15 mouse cellular contexts compared by ENCODE assay signal in genomic region chr2:17364971-17365548, GRCm38 (mm10).
DNase-seq lines count a peak whose midpoint lies in the region; ATAC-seq and TF ChIP-seq lines count a peak whose summit lies in the region.
"Had no signal": no experiment of that assay in that cellular context is flagged by ENCODE, and none has a peak within 500 bp of the region (broad histone marks: within the 10 kb centered on the region; RNA-seq: fewer than 3 reads in every experiment).

No protein-coding gene starts in this region.

- no peak for TF ChIP-seq CTCF in forebrain, postnatal 0 days (IDR thresholded peaks at IDR 0.05; ENCODE audit: low read depth)

- ATAC-seq in heart, embryonic 16.5 days (replicated peaks; ENCODE audit: extremely low read depth, insufficient read depth, low FRiP score), result peak; percentile 53
- ATAC-seq in hematopoietic stem cell, adult 5-6 weeks (replicated peaks in 1 of 2; ENCODE audit: insufficient read depth in 1 of 2, low FRiP score in 2 of 2, low TSS enrichment in 1 of 2, low read depth in 1 of 2, poor library complexity in 2 of 2, severe bottlenecking in 2 of 2), result peak; percentile 61 to 66
- ATAC-seq in forebrain, postnatal 0 days, result no peak
- ATAC-seq: forebrain, embryonic 14.5 days; Patski had no signal

- no peak overlapping the region for H3K9ac ChIP-seq in heart, embryonic 16.5 days (ENCODE audit: low read length)
- H3K9ac ChIP-seq in forebrain, postnatal 0 days, result no peak overlapping the region
- H3K9ac ChIP-seq: embryonic facial prominence, embryonic 12.5 days; hindbrain, embryonic 13.5 days had no signal

- no peak for DNase-seq in heart, postnatal 4 days
- peak; percentile 77 for DNase-seq in 416B (ENCODE audit: low read depth)
- peak; percentile 8 for DNase-seq in splenic B cell, adult 2 months (ENCODE audit: low read depth, low spot score)
- no peak for DNase-seq in MN1 (ENCODE audit: low spot score)
- no peak for DNase-seq in forebrain, postnatal 0 days
- DNase-seq in right cerebral cortex, adult 2 months (ENCODE audit: low spot score in 2 of 2), result no peak
- DNase-seq: adrenal gland, postnatal 14 days; cerebellum, adult 11-12 months; lung, adult 2 months had no signal

- H3K36me3 ChIP-seq in heart, embryonic 16.5 days (ENCODE audit: control insufficient read depth, insufficient read depth), result peaks cover 10% of the 10 kb centered on the region; the same call in 1 of the 2 replicates
- no peaks in the 10 kb centered on the region for H3K36me3 ChIP-seq in splenic B cell, adult 2 months (ENCODE audit: control insufficient read depth, insufficient read depth, low read length, poor library complexity, severe bottlenecking)
- no peaks in the 10 kb centered on the region for H3K36me3 ChIP-seq in forebrain, postnatal 0 days (ENCODE audit: insufficient read depth)
- H3K36me3 ChIP-seq: embryonic facial prominence, embryonic 12.5 days; hindbrain, embryonic 13.5 days had no signal

- H3K27me3 ChIP-seq in heart, embryonic 16.5 days (ENCODE audit: control insufficient read depth, insufficient read depth, low read length), result no peaks in the 10 kb centered on the region
- no peaks in the 10 kb centered on the region for H3K27me3 ChIP-seq in splenic B cell, adult 2 months (ENCODE audit: control insufficient read depth, insufficient read depth, low read length, poor library complexity, severe bottlenecking)
- no peaks in the 10 kb centered on the region for H3K27me3 ChIP-seq in forebrain, postnatal 0 days (ENCODE audit: insufficient read depth, low read length)
- H3K27me3 ChIP-seq: embryonic facial prominence, embryonic 12.5 days; hindbrain, embryonic 13.5 days; Patski had no signal

- no peaks in the 10 kb centered on the region for H3K9me3 ChIP-seq in heart, embryonic 16.5 days (replicated peaks; ENCODE audit: control insufficient read depth, low read length)
- H3K9me3 ChIP-seq in forebrain, postnatal 0 days (ENCODE audit: low read length), result no peaks in the 10 kb centered on the region
- H3K9me3 ChIP-seq: embryonic facial prominence, embryonic 12.5 days; hindbrain, embryonic 13.5 days had no signal

- peak overlapping the region; percentile 70 for H3K27ac ChIP-seq in heart, embryonic 16.5 days (ENCODE audit: low read length)
- no peak overlapping the region for H3K27ac ChIP-seq in forebrain, postnatal 0 days (ENCODE audit: low read depth, low read length)
- H3K27ac ChIP-seq: embryonic facial prominence, embryonic 12.5 days; hindbrain, embryonic 13.5 days had no signal

- WGBS in heart, embryonic 16.5 days, result 62% methylated on average over 6 of the region's 6 CpGs
- 87% methylated on average over 6 of the region's 6 CpGs for WGBS in forebrain, postnatal 0 days

- no peak overlapping the region for H3K4me3 ChIP-seq in heart, embryonic 16.5 days (ENCODE audit: low read length)
- H3K4me3 ChIP-seq in forebrain, postnatal 0 days (ENCODE audit: low read depth, low read length), result no peak overlapping the region
- H3K4me3 ChIP-seq: embryonic facial prominence, embryonic 12.5 days; hindbrain, embryonic 13.5 days had no signal

- peaks cover 9% of the 10 kb centered on the region for H3K4me1 ChIP-seq in heart, embryonic 16.5 days (ENCODE audit: control insufficient read depth, insufficient read depth, low read length)
- no peaks in the 10 kb centered on the region for H3K4me1 ChIP-seq in forebrain, postnatal 0 days (ENCODE audit: insufficient read depth)
- H3K4me1 ChIP-seq: embryonic facial prominence, embryonic 12.5 days; hindbrain, embryonic 13.5 days had no signal

- no peak overlapping the region for H3K4me2 ChIP-seq in heart, embryonic 16.5 days (ENCODE audit: low read depth, low read length)
- H3K4me2 ChIP-seq in forebrain, postnatal 0 days (ENCODE audit: low read depth), result no peak overlapping the region
- H3K4me2 ChIP-seq: embryonic facial prominence, embryonic 12.5 days; hindbrain, embryonic 13.5 days had no signal

Comparison
In these comparisons a context has a peak if more than half of its experiments do, and no peak if none do; other contexts are left out.
1. DNase-seq: peak in 416B (single experiment) and splenic B cell, adult 2 months (single experiment); none in heart, postnatal 4 days (single experiment), MN1 (single experiment), forebrain, postnatal 0 days (single experiment) and right cerebral cortex, adult 2 months (0 of 2).